Mouse (Mus musculus) ES-Bruce4 (cell line): ENCODE measurements around the gene Psmc3ip.

ENCODE experiments used
- CTCF ChIP-seq: IDR thresholded peaks from one replicate; pipeline ENCODE4 v1.8.1; 2011; ENCODE audit warnings: low read depth, low read length
- POLR2A ChIP-seq: IDR thresholded peaks from one replicate; pipeline ENCODE4 v1.8.1; 2011; ENCODE audit warnings: low read length; ENCODE audit not compliant: insufficient read depth

GRCm38 (mm10) chr11:101098231-101098630 is 3.0 kb upstream of the Psmc3ip start:
- TF ChIP-seq POLR2A (no peak), CTCF (no peak)
